Mouse (Mus musculus) embryonic fibroblast, embryonic 13.5 days (primary cell): ENCODE measurements around the gene Sdc1. TPM values are rescaled to one million over a fixed set of nuclear protein-coding genes. Genes with fewer than 3 reads are reported as not detected.

Source experiments
- H3K27ac ChIP-seq: 2 replicates; pipeline ENCODE4 v1.5.1; 2012; ENCODE audit warnings: low read length, control low read depth, inconsistent platforms; ENCODE audit not compliant: insufficient read depth
- H3K4me1 ChIP-seq: 2 replicates; pipeline ENCODE4 v1.6.1; 2011; ENCODE audit warnings: low read length; ENCODE audit not compliant: control insufficient read depth, insufficient read depth
- H3K4me3 ChIP-seq: 2 replicates; pipeline ENCODE4 v1.5.1; 2011; ENCODE audit warnings: mild to moderate bottlenecking, control low read depth, low read length; ENCODE audit not compliant: insufficient read depth
- CTCF ChIP-seq: IDR thresholded peaks from 2 replicates; pipeline ENCODE4 v1.5.1; 2011; ENCODE audit warnings: mild to moderate bottlenecking, control low read depth, low read length, moderate library complexity, borderline replicate concordance; ENCODE audit not compliant: insufficient read depth
- POLR2A ChIP-seq: IDR thresholded peaks from 2 replicates; pipeline ENCODE4 v1.6.1; 2011; ENCODE audit warnings: low read depth, mild to moderate bottlenecking, control low read depth, low read length, moderate library complexity
- polyA plus RNA-seq: library from polyadenylated mRNA; stranded (reverse); fragments of >200 nt; gene quantifications from 2 replicates; pipeline ENCODE4 v1.2.4, GENCODE M21; 2011; ENCODE audit warnings: low read depth; ENCODE audit not compliant: missing spikeins, insufficient read length

Gene Sdc1
- polyA plus RNA-seq, 1 experiment, result 140 TPM

DNA sequence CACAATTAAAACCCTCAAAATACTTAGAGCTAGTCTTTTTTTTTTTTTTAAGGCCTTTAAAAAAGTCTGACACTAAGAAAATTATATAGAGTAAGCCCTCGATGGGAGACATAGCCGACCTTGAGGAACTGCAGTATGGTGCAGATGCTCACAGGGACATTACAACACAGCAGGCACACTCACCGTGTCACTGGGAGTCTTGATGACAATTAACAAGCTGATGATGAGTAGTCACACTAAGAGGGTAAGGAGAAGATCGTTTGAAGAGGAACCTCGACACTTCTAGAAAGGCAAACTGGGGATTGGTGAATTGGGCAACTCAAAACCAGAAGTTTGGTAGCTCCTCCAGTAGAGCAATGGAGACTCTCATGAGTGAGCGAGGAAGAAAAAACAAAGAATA is 60.6 kb downstream of the Sdc1 start:
- Histone ChIP-seq H3K4me1 (no peaks in the 10 kb centered on the region), H3K27ac (no peak overlapping the region), H3K4me3 (no peak overlapping the region)
- TF ChIP-seq CTCF, result no peak
- TF ChIP-seq POLR2A, result no peak

DNA sequence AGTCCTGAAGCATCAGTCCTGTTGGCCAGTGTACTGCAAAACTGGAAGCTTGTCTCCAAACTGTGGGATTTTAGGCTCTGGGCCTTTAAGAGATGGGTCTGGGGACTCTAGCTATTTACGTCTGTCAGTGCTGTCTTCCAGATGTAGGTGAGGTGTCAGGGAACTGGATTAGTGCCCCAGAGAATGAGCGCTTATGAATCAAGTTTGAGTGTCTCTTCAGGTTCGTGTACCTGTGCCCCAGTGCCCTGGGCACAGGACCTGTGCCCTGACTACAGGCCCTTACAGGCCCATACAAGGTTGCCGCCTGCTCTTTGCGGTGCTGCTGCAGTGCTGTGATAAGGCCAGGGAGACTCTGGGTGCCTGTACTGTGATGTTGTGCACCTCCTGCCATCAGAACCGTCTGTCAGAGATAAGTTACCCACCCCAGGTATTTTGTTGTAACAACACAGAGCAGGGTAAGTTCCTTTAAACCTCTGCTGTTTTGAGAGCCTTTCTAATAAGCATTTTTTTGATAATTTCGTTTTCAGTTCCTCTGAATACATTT is 69.7 kb downstream of the Sdc1 start:
- Histone ChIP-seq H3K27ac (no peak overlapping the region), H3K4me3 (no peak overlapping the region), H3K4me1 (no peaks in the 10 kb centered on the region)
- TF ChIP-seq CTCF (no peak), POLR2A (no peak)

DNA sequence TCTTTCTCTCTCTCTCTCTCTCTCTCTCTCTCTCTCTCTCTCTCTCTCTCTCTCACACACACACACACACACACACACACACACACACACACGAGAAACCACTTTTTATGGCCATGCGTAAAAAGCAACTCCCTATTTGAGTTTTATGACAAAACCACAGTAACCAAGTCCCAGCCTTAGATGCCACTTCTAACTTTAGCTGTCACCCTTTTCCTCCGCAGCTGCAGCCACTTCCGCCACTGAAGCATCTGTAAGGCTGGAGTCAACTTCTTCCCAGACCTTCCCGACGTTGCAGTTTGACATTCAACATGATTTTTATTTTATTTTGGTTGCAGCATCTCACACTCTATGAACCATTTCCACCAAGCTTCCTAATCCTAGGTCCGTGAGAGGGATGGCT is 71.6 kb downstream of the Sdc1 start:
- H3K4me1 ChIP-seq, result peaks cover 8% of the 10 kb centered on the region
- no peak overlapping the region for H3K27ac ChIP-seq
- no peak for TF ChIP-seq CTCF
- TF ChIP-seq POLR2A, result no peak
- H3K4me3 ChIP-seq, result no peak overlapping the region

Other genes starting within 250 kb of the Sdc1 start
- gene Slc7a15, start 172.3 kb upstream of the Sdc1 start, polyA plus RNA-seq, result not detected in 2 replicates
- 130 and 145 TPM in 2 replicates for gene Pum2, start 97.2 kb upstream of the Sdc1 start, polyA plus RNA-seq
- gene Laptm4a, start 150.3 kb downstream of the Sdc1 start, polyA plus RNA-seq, result 780 and 861 TPM in 2 replicates
- 0.33 and 0.48 TPM in 2 replicates for gene Matn3, start 176.6 kb downstream of the Sdc1 start, polyA plus RNA-seq
- gene Wdr35, start 202.6 kb downstream of the Sdc1 start, polyA plus RNA-seq, result 31.9 and 33.4 TPM in 2 replicates